Mouse (Mus musculus) layer of hippocampus, adult 9-11 months (tissue): ENCODE results near the gene Olfr209.
"Not testable (repeated sequence)": the region's sequence is repeated elsewhere in the genome, so short reads cannot be mapped to it uniquely, and the experiment has no call there.

Experiments used
- DNase-seq: peaks from one replicate; pipeline ENCODE4 v3.0.0; 2022

Olfr209 gene

GRCm38 (mm10) chr16:59363893-59364292 is at the start of gene Olfr209:
Gene Olfr209, minus strand, starts transcription at chr16:59363993.
- DNase-seq: no peak

GRCm38 (mm10) chr16:59413475-59413874 is 49.7 kb upstream of the Olfr209 start:
- DNase-seq: no peak

- no peak for DNase-seq
These were observed 46.0 kb upstream of the Olfr209 start for GRCm38 (mm10) chr16:59409800-59410199.

GRCm38 (mm10) chr16:59409341-59409748 is 45.6 kb upstream of the Olfr209 start:
- no peak for DNase-seq

- no peak for DNase-seq
These were observed 43.2 kb upstream of the Olfr209 start, which contains the start of gene Gabrr3 for GRCm38 (mm10) chr16:59407032-59407431. Gene Gabrr3, plus strand, starts transcription at chr16:59407332.

- DNase-seq: no peak
These were observed 41.0 kb upstream of the Olfr209 start for GRCm38 (mm10) chr16:59404798-59405197.

- DNase-seq: no peak
These were observed 39.9 kb upstream of the Olfr209 start for GRCm38 (mm10) chr16:59403684-59404083.

- DNase-seq: no peak
These were observed 38.2 kb upstream of the Olfr209 start for GRCm38 (mm10) chr16:59401985-59402384.

GRCm38 (mm10) chr16:59401102-59401501 is 37.3 kb upstream of the Olfr209 start:
- no peak for DNase-seq

- DNase-seq: peak; percentile 76
These were observed 29.5 kb upstream of the Olfr209 start for GRCm38 (mm10) chr16:59393300-59393699.

- DNase-seq: no peak
These were observed 14.6 kb downstream of the Olfr209 start, which contains the start of gene Olfr206 for GRCm38 (mm10) chr16:59349146-59349545. Gene Olfr206, minus strand, starts transcription at chr16:59349246.

GRCm38 (mm10) chr16:59331038-59331437 is 32.8 kb downstream of the Olfr209 start, which contains the start of gene Olfr205:
Gene Olfr205, minus strand, starts transcription at chr16:59331138.
- no peak for DNase-seq

- DNase-seq: not testable (repeated sequence)
These were observed 40.5 kb downstream of the Olfr209 start for GRCm38 (mm10) chr16:59323262-59323661.

GRCm38 (mm10) chr16:59318148-59318547 is 45.6 kb downstream of the Olfr209 start, which contains the start of gene Olfr204:
Gene Olfr204, minus strand, starts transcription at chr16:59318248.
- DNase-seq: no peak
